Mouse (Mus musculus) small intestine, adult 2 months (tissue): ENCODE data around the gene Shoc2.

Experiments
- CTCF ChIP-seq: fragments of 200-500 bp; IDR thresholded peaks from 2 replicates; pipeline ENCODE4 v1.5.1; 2012; ENCODE audit warnings: low read depth, mild to moderate bottlenecking, control low read depth, inconsistent platforms, low read length, moderate library complexity, mixed read lengths; ENCODE audit not compliant: insufficient replicate concordance, insufficient read length; ENCODE audit errors: extremely low read depth
- POLR2A ChIP-seq: fragments of 200-500 bp; IDR thresholded peaks from 2 replicates; pipeline ENCODE4 v1.6.1; 2012; ENCODE audit warnings: low read depth, mild to moderate bottlenecking, control low read depth, inconsistent platforms, low read length, moderate library complexity

DNA sequence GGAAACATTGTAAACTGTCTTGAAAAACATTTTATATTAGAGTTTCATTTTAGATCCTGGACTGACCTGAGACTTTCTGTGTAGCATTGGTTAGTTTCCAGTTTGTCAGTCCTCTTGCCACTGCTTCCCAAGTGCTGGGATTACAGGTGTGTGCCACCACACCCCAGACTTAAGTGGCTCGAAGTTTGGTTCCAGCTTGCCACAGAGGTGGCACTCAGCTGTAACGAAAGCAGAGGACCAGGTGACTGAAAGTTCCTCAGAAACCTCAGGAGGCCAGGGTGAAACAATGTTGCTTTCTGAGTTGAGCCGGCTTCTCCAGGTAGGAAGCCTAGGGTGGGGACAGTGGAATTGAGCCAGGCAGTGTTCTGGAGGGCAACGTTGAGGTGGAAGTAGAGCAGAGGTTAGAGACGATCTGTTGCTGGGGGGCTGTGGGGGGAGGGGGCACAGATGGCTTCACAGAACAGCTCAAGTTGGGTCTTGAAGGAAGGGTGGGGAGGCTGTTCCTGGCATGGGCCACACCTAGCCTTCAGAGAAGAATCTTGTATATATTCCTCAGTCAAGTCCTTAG is 128.2 kb downstream of the Shoc2 start:
- no peak for TF ChIP-seq POLR2A
- no peak for TF ChIP-seq CTCF
